Mouse (Mus musculus): ENCODE results near the gene Sort1. TPM values are rescaled to one million over a fixed set of nuclear protein-coding genes. Genes with fewer than 3 reads are reported as not detected.
A peak's percentile ranks its signal among the peaks of the same experiment; 100 is the strongest.
"Not testable (repeated sequence)": the region's sequence is repeated elsewhere in the genome, so short reads cannot be mapped to it uniquely, and the experiment has no call there.

The Sort1 gene
- polyA plus RNA-seq (2015; fragmentation: Nextera tagmentation; extraction: Ambion mirVana) = 30.8 and 34.2 TPM in 2 replicates

DNA sequence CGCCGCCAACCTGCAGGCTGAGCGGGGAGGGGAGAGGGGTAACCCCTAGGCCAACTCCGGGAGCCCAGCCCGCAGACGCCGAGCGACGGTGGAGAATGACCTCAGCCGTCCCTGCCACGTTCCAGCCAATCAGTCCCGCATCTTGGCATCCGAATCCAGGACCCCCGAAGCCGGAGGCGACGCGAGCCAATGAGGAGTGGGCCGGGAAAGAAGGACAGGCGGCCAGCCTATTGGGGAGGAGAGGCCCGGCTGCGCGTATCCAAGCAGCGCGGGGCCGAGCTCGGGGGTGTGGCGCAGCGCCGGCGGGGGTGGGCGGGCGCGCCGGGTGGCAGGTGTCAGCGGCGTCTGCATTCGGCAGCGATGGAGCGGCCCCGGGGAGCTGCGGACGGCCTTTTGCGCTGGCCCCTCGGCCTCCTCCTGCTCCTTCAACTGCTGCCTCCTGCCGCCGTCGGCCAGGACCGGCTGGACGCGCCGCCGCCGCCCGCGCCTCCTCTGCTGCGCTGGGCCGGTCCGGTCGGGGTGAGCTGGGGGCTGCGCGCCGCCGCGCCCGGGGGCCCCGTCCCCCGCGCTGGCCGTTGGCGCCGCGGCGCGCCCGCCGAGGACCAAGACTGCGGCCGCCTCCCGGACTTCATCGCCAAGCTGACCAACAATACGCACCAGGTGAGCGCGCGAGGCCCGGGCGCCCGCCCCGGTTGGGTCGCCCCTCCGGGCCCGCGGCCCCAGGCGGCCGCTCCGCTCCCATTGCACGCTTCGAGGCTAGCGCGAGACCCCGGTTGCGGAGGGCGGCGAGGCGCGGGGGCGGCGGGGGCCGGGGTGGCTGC, at the start of gene Sort1:
Sort1 (plus strand) TSS at position 302 of the 821 bp plus-strand sequence.
- Histone ChIP-seq H3K9ac (replicated peaks; ENCODE audit: low read depth) (peak within 1 kb of the TSS; percentile 70), H3K9me3 (ENCODE audit: low read length) (no peaks in the 10 kb centered on the region), H3K4me2 (replicated peaks; ENCODE audit: low read depth, low read length) (peak within 1 kb of the TSS; percentile 95), H3K4me3 (ENCODE audit: low read depth, low read length) (peak within 1 kb of the TSS; percentile 90), H3K27me3 (replicated peaks; ENCODE audit: insufficient read depth, low read length) (no peaks in the 10 kb centered on the region), H3K4me1 (ENCODE audit: insufficient read depth, low read depth, low read length) (peaks cover 24% of the 10 kb centered on the region), H3K36me3 (ENCODE audit: insufficient read depth, low read length) (no peaks in the 10 kb centered on the region), H3K27ac (ENCODE audit: low read length) (peak within 1 kb of the TSS; percentile 86)
- no peak for TF ChIP-seq EP300 (IDR thresholded peaks at IDR 0.05)
- TF ChIP-seq CTCF (IDR thresholded peaks at IDR 0.05) = no peak
- WGBS = 0% methylated on average over 36 of the region's 109 CpGs
- peak; percentile 94 for DNase-seq (ENCODE audit: low spot score)
- peak; percentile 93 for ATAC-seq

DNA sequence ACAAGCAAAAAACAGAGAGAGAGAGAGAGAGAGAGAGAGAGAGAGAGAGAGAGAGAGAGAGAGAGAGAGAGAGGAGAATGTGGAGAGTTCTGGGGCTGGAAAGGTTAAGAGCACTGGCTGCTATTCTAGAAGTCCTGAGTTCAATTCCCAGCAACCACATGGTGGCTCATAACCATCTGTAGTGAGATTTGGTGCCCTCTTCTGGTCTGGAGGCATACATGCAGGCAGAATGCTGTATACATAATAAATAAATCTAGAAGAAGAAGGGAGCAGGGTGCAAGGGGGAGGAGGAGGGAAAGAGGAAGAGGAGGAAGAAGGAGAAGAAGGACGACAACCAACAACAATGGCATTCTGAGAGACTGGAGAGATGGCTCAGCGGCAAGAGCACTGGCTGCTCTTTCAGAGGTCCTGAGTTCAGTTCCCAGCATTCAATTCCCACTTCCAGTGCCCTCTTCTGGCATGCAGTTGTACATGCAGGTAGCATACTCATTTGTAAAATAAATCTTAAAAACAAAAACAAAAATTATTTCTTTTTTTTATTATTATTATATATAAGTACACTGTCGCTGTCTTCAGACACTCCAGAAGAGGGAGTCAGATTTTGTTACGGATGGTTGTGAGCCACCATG, 46.3 kb upstream of the Sort1 start:
- not testable (repeated sequence) for H3K9ac ChIP-seq (replicated peaks; ENCODE audit: low read depth); H3K9me3 ChIP-seq (ENCODE audit: low read length); DNase-seq (ENCODE audit: low spot score); H3K27me3 ChIP-seq (replicated peaks; ENCODE audit: insufficient read depth, low read length); H3K27ac ChIP-seq (ENCODE audit: low read length); ATAC-seq; H3K4me3 ChIP-seq (ENCODE audit: low read depth, low read length); H3K4me1 ChIP-seq (ENCODE audit: insufficient read depth, low read depth, low read length); H3K4me2 ChIP-seq (replicated peaks; ENCODE audit: low read depth, low read length); H3K36me3 ChIP-seq (ENCODE audit: insufficient read depth, low read length)
- WGBS = 82% methylated on average over 4 of the region's 4 CpGs

DNA sequence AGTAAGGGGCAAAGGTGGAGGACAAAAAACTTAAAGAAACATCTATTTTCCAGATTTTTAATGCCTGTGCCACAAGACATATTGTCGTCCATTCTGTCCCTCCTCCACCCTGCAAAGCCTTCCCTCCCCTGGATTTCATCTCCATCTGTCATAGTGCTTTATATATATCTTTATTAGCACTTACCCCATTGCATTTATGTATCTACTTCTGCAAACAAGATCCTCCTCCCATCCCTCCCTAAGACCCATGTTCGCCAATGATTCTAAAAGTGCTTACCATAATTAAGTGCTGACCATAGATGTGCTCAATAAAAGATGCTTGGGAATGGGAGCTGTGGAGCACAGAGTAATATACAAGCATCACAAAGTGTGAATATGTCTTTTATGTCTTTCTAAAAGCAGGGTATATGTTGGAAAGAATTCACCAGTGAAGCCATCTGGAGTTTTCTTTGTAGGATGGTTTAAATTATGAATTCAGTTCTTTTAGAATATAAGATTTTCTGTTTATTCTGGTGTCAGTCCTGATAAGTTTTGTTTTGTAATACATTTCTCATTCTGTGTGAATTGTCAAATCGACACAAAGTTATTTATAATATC, 42.5 kb upstream of the Sort1 start:
- H3K9me3 ChIP-seq (ENCODE audit: low read length) = no peaks in the 10 kb centered on the region

DNA sequence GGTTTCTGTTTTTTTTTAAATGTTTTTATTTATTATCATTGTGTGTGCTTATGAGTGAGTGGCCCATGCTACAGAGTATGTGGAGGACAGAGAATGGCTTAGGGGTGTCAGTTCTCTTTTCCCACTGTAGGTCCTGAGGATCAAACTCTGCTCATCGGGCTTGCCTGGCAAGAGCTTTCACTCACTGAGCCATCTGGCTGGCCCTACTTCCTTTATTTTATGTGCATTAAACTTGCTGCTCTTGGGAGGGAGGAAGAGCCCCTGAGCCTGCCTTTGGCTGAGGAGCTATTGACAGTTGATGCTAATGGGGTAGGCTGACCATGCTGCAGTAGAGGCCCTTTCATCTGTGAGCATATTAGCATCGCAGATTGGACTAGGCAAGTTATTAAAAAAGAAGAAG, 37.0 kb upstream of the Sort1 start:
- no peak for DNase-seq (ENCODE audit: low spot score)
- Histone ChIP-seq H3K4me2 (replicated peaks; ENCODE audit: low read depth, low read length) (no peak overlapping the region), H3K4me1 (ENCODE audit: insufficient read depth, low read depth, low read length) (no peaks in the 10 kb centered on the region), H3K4me3 (ENCODE audit: low read depth, low read length) (no peak overlapping the region), H3K27ac (ENCODE audit: low read length) (no peak overlapping the region), H3K9me3 (ENCODE audit: low read length) (no peaks in the 10 kb centered on the region), H3K36me3 (ENCODE audit: insufficient read depth, low read length) (no peaks in the 10 kb centered on the region), H3K27me3 (replicated peaks; ENCODE audit: insufficient read depth, low read length) (no peaks in the 10 kb centered on the region), H3K9ac (replicated peaks; ENCODE audit: low read depth) (no peak overlapping the region)
- TF ChIP-seq CTCF (IDR thresholded peaks at IDR 0.05) = no peak
- no peak for TF ChIP-seq EP300 (IDR thresholded peaks at IDR 0.05)
- ATAC-seq = no peak
- 68% methylated on average over 2 of the region's 2 CpGs for WGBS

More for the DNA sequence above, 42.5 kb upstream of the Sort1 start:
- no peaks in the 10 kb centered on the region for H3K4me1 ChIP-seq (ENCODE audit: insufficient read depth, low read depth, low read length)
- no peak for TF ChIP-seq EP300 (IDR thresholded peaks at IDR 0.05)
- no peak for TF ChIP-seq CTCF (IDR thresholded peaks at IDR 0.05)
- H3K9ac ChIP-seq (replicated peaks; ENCODE audit: low read depth) = no peak overlapping the region
- H3K36me3 ChIP-seq (ENCODE audit: insufficient read depth, low read length) = no peaks in the 10 kb centered on the region
- WGBS = 84% methylated on average over 3 of the region's 3 CpGs
- no peak overlapping the region for H3K4me3 ChIP-seq (ENCODE audit: low read depth, low read length)
- H3K27ac ChIP-seq (ENCODE audit: low read length) = no peak overlapping the region
- ATAC-seq (no peak), DNase-seq (ENCODE audit: low spot score) (no peak)
- H3K27me3 ChIP-seq (replicated peaks; ENCODE audit: insufficient read depth, low read length) = no peaks in the 10 kb centered on the region
- no peak overlapping the region for H3K4me2 ChIP-seq (replicated peaks; ENCODE audit: low read depth, low read length)

DNA sequence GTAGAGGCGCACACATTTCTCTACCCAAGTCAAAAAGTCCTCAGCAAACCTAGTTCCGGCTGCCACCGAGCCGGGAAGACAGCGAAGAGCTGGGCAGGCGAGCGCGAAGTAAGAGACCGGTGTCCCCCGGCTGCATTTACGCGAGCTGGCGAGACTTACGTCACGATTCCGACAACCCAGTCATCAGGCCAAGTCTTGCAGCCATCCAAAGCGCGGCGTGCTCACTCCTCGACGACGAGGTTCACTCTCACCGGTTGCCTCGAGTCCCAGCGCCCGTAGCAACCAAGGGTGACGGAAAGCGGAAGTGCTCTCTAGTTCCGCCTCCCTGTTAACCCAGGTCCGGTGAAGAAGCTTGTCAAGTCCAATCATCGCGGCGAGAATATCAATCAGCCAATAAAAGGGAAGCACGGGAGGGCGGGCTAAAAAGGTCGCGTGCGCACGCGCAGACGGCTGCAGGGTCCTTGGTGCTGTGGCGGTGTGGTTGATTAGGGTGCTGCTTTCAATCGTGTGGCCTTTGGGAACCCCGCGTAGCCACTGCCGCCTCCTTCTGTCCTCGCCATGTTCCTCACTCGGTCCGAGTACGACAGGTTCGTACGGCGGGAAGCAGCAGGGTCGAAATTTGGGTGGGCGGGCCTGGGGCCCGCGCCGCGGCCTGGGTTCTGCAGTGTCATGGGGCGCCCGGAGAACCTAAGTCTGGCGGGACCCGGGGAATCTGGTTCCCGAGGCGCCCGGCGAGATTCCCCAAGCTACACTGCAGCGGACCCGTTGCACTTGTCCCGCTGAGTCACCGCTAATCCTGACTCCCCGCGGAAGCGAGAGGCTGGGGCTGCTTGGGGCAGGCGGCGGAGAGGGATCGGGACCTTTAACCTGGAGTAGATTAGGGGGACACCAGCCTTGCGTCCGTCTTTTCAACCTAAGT, 26.9 kb upstream of the Sort1 start, which contains the start of gene Psma5:
Psma5 (plus strand) TSS at position 208 of the 919 bp plus-strand sequence.
- no peaks in the 10 kb centered on the region; the same call in 1 of the 2 replicates for H3K4me1 ChIP-seq (ENCODE audit: insufficient read depth, low read depth, low read length)
- no peaks in the 10 kb centered on the region for H3K9me3 ChIP-seq (ENCODE audit: low read length)
- H3K4me2 ChIP-seq (replicated peaks; ENCODE audit: low read depth, low read length) = peak within 1 kb of the TSS; percentile 93
- H3K27me3 ChIP-seq (replicated peaks; ENCODE audit: insufficient read depth, low read length) = no peaks in the 10 kb centered on the region
- 0 out of 2 replicates have a peak within 1 kb of the TSS, but pooled peaks have one; percentile 43 for H3K27ac ChIP-seq (ENCODE audit: low read length)
- under 1% methylated on average over 79 of the region's 79 CpGs for WGBS
- H3K4me3 ChIP-seq (ENCODE audit: low read depth, low read length) = peak within 1 kb of the TSS; percentile 84
- DNase-seq (ENCODE audit: low spot score) = peak; percentile 99
- TF ChIP-seq CTCF (IDR thresholded peaks at IDR 0.05) (0 out of 2 replicates have a peak, but pooled peaks have one; percentile 1), EP300 (IDR thresholded peaks at IDR 0.05) (no peak)
- peak within 1 kb of the TSS; percentile 72 for H3K9ac ChIP-seq (replicated peaks; ENCODE audit: low read depth)
- H3K36me3 ChIP-seq (ENCODE audit: insufficient read depth, low read length) = peaks cover 2% of the 10 kb centered on the region; the same call in 1 of the 2 replicates
- ATAC-seq = peak; percentile 100

Measured in lung, postnatal 0 days (tissue).